Mouse (Mus musculus): ENCODE results near the gene Gdpd5. TPM values are rescaled to one million over a fixed set of nuclear protein-coding genes. Genes with fewer than 3 reads are reported as not detected.
A peak's percentile ranks its signal among the peaks of the same experiment; 100 is the strongest.

Gdpd5 gene
- polyA plus RNA-seq, 1 experiment from 2014 or later = 21.4 TPM

DNA sequence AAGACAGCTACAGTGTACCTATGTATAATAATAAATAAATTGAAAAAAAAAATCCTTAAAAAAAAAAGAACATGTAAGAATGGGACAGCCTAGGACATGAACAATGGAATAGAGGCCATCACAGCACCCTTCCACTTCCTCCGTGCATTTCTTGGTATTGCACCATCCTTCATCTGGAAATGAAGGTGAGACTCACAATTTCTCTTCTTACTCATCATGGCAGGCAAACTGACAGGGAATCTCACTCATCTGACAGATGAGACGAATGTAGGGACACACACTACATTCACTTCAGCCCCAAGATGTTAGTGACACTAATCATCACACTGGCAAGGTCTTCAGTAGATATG, 94.3 kb downstream of the Gdpd5 start:
- Histone ChIP-seq H3K9me3 (no peaks in the 10 kb centered on the region), H3K4me3 (no peak overlapping the region), H3K4me1 (peaks cover 29% of the 10 kb centered on the region), H3K27ac (replicated peaks) (no peak overlapping the region), H3K27me3 (replicated peaks; ENCODE audit: low read depth, poor library complexity, severe bottlenecking) (peaks cover 5% of the 10 kb centered on the region; the same call in 1 of the 2 replicates), H3K36me3 (replicated peaks) (peaks cover 95% of the 10 kb centered on the region)
- WGBS = 86% methylated on average over 2 of the region's 2 CpGs
- no peak for DNase-seq (ENCODE audit: low spot score)

DNA sequence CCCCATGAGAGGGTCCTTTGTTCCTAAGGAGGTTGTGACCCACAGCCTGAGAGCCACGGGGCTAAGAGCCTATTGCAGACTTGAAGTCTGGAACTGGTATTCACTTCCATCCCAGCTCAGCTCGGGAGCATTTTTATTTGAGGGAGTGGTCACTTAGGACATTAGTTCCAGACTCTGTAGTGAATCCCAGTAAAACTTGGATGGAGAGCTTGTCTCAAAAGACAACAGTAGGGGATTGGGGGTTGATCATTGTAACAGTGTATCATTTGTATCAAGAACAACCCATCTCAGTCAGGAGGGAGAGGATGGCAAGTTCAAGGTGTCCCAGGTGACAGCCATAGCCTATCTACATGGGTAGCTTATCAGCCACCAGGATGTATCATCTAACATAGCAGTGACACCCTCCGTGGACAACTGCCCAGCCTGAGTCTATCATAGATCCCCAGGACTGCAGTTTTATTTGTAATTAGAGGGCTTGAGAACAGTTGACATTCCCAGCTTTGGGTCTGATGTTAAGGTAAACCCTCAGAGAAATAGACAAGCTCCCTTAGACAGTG, 95.4 kb downstream of the Gdpd5 start:
- H3K27ac ChIP-seq (replicated peaks) = no peak overlapping the region
- no peak overlapping the region for H3K4me3 ChIP-seq
- H3K9me3 ChIP-seq = no peaks in the 10 kb centered on the region
- DNase-seq (ENCODE audit: low spot score) = no peak
- H3K36me3 ChIP-seq (replicated peaks) = peaks cover 96% of the 10 kb centered on the region
- H3K4me1 ChIP-seq = peaks cover 40% of the 10 kb centered on the region
- H3K27me3 ChIP-seq (replicated peaks; ENCODE audit: low read depth, poor library complexity, severe bottlenecking) = no peaks in the 10 kb centered on the region
- 47% methylated on average over 3 of the region's 3 CpGs for WGBS

DNA sequence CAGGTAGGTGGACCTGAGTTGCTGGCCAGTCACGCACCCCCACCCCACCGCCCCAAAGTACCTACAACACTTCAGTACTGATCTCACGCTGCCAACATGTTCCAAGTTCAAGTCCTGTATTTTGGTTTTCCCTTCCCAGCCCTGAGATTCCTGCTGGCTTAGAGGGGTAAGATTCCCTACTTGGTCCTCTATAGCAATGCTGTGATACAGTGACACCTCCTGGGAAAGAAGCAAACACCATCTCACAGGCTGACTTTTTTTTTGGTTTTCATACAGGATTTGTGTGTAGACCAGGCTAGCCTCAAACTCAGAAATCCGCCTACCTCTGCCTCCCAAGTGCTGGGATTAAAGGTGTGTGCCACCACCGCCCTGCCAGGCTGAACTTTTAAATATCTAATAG, 96.0 kb downstream of the Gdpd5 start:
- H3K4me3 ChIP-seq = no peak overlapping the region
- H3K27ac ChIP-seq (replicated peaks) = no peak overlapping the region
- WGBS = 89% methylated on average over 5 of the region's 5 CpGs
- no peaks in the 10 kb centered on the region for H3K9me3 ChIP-seq
- peaks cover 46% of the 10 kb centered on the region for H3K4me1 ChIP-seq
- no peak for DNase-seq (ENCODE audit: low spot score)
- H3K27me3 ChIP-seq (replicated peaks; ENCODE audit: low read depth, poor library complexity, severe bottlenecking) = no peaks in the 10 kb centered on the region
- H3K36me3 ChIP-seq (replicated peaks) = peaks cover 96% of the 10 kb centered on the region

DNA sequence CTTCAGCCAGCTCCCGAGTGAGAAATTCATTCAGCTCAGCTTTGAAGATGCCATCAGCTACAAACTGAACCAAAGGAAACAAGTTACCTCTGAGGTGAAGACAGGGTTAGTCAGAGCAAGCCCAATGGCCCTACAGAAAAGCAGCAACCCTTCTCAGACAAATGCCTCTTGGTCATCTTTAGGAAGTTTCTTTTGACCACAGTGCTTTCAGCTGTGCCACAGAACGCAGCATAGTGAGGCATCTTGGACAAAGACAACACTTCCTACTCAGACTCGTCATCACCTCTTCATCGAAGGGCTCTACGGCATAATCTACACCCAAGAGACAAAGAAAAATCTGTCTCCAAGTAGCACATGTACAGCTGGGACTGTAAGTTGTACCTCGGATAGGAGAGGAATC, 101.4 kb downstream of the Gdpd5 start:
- Histone ChIP-seq H3K4me1 (peaks cover 40% of the 10 kb centered on the region), H3K27me3 (replicated peaks; ENCODE audit: low read depth, poor library complexity, severe bottlenecking) (peaks cover 10% of the 10 kb centered on the region), H3K9me3 (no peaks in the 10 kb centered on the region), H3K4me3 (peak overlapping the region; percentile 95), H3K36me3 (replicated peaks) (peaks cover 51% of the 10 kb centered on the region), H3K27ac (replicated peaks) (peak overlapping the region; percentile 98)
- 8% methylated on average over 6 of the region's 6 CpGs for WGBS
- DNase-seq (ENCODE audit: low spot score) = no peak

DNA sequence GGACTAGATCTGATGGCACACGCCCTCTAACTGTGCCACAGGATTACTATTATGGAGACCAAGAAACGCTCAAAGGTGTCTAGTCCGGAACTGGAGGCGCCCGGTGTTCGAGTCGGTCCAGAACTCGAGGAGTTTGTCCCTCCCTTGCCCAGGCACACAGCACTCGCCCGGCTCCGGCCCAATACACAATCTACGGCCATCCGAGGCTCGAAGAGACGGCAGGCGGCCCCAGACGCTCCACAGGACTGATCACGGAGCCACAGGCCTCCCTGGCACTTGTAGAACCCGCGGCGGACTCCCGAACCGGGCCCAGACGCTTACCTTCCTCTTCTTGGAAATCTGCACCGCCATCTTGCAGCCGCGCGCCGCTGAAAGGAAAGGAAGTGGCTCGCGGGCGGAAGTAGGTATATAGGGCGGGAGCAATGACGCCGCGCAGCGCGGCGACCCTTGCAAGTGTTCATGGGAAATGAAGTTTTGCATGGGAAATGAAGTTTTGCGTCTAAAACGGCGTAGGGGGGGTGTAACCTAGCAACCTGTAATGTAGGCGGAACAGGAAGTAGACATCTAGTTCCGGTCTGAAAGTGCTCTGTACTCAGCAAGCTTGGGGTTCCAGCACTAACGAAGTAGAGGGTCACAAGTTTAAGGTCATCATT, 102.2 kb downstream of the Gdpd5 start, which contains the start of gene Rps3:
Rps3 (minus strand) TSS at position 468 of the 653 bp plus-strand sequence.
- H3K27me3 ChIP-seq (replicated peaks; ENCODE audit: low read depth, poor library complexity, severe bottlenecking) = peaks cover 10% of the 10 kb centered on the region
- H3K36me3 ChIP-seq (replicated peaks) = peaks cover 43% of the 10 kb centered on the region
- DNase-seq (ENCODE audit: low spot score) = peak; percentile 95
- H3K27ac ChIP-seq (replicated peaks) = peak within 1 kb of the TSS; percentile 98
- H3K9me3 ChIP-seq = no peaks in the 10 kb centered on the region
- under 1% methylated on average over 45 of the region's 45 CpGs for WGBS
- peak within 1 kb of the TSS; percentile 95 for H3K4me3 ChIP-seq
- H3K4me1 ChIP-seq = peaks cover 40% of the 10 kb centered on the region

DNA sequence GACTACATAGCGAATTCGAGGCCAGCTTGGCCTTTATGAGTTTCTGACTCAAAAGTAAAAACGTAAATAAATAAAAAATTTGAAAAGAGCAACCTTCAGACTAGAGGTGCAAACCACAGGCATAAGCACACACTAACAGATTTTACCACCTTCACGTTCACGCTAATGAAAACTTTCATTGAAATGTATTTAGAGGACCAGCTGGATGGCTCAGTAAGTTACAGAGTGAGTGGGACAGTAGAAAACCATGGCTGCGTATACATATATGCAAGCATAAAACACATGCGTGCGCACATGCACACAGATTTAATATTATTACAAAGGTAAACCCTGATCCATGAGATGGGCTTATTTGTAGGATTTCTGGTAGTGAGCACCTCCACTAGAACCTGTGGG, 102.7 kb downstream of the Gdpd5 start:
- H3K9me3 ChIP-seq = no peaks in the 10 kb centered on the region
- peak overlapping the region; percentile 98; the same call in 1 of the 2 replicates for H3K27ac ChIP-seq (replicated peaks)
- WGBS = 48% methylated on average over 8 of the region's 8 CpGs
- peaks cover 38% of the 10 kb centered on the region for H3K4me1 ChIP-seq
- peaks cover 10% of the 10 kb centered on the region for H3K27me3 ChIP-seq (replicated peaks; ENCODE audit: low read depth, poor library complexity, severe bottlenecking)
- no peak for DNase-seq (ENCODE audit: low spot score)
- H3K4me3 ChIP-seq = peak overlapping the region; percentile 95
- peaks cover 38% of the 10 kb centered on the region for H3K36me3 ChIP-seq (replicated peaks)

DNA sequence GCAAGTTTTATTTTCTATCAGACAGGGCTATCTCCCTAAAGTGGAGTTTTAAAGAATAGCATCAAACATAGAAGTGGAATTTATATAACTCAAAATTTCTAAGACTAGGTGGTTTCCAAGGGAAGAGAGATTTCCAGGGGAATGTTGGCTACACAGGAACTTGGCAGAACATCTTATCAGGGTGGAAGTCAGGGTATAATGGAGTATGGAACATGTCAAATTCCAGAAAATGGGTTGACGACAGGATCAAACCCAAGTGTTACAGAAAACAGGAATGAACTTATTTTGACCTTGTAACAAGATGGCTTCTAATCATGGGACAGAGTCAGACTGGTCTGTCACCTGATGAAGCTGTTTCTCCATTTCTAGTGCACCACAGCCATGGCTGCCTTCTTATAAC, 103.5 kb downstream of the Gdpd5 start:
- peaks cover 30% of the 10 kb centered on the region for H3K36me3 ChIP-seq (replicated peaks)
- WGBS = 93% methylated on average over 1 of the region's 1 CpGs
- no peak overlapping the region for H3K27ac ChIP-seq (replicated peaks)
- H3K4me1 ChIP-seq = peaks cover 32% of the 10 kb centered on the region
- H3K4me3 ChIP-seq = no peak overlapping the region
- H3K27me3 ChIP-seq (replicated peaks; ENCODE audit: low read depth, poor library complexity, severe bottlenecking) = peaks cover 10% of the 10 kb centered on the region
- DNase-seq (ENCODE audit: low spot score) = no peak
- no peaks in the 10 kb centered on the region for H3K9me3 ChIP-seq

DNA sequence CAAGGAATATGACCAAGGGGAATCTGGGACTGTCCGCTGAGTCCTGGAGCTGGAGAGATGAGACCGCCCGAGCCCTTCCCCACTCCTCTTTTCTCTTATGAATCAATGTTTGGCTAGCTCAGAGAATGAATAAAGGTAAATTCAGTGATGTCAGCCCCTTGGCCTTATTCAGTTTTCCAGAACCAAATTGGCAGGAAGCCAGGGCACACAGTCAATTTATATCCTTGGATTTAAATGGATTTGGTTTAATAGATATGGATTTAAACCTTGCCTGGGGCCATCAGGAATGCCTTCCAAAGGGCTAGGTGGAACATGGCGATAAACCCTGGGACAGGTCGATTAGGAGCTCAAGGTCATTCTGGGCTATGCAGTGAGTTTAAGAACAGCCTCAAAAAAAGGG, 108.5 kb downstream of the Gdpd5 start:
- DNase-seq (ENCODE audit: low spot score) = no peak
- 81% methylated on average over 5 of the region's 5 CpGs for WGBS
- Histone ChIP-seq H3K27me3 (replicated peaks; ENCODE audit: low read depth, poor library complexity, severe bottlenecking) (peaks cover 10% of the 10 kb centered on the region), H3K4me3 (no peak overlapping the region), H3K9me3 (0 out of 2 replicates have a peak, but pooled peaks cover 4% of the 10 kb centered on the region), H3K36me3 (replicated peaks) (no peaks in the 10 kb centered on the region), H3K4me1 (no peaks in the 10 kb centered on the region), H3K27ac (replicated peaks) (no peak overlapping the region)

DNA sequence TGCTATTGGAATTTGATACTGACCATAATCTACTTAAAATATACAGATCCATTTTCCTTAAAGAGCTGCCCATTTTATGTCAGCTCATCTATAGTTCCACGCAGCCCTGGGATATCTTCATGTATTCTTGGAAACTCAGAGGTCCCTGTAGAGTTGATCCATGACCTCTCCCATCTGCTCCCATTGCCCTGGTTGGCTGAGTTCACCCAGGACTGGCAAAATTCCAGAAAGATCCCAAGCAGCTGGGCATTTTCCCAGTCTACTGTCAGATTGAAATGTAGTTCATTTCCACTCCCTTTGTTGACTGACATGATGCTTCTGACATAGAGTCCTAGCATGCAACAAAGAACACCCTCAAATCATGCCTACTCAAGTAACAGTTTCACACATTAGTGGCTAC, 117.9 kb downstream of the Gdpd5 start:
- H3K4me3 ChIP-seq = no peak overlapping the region
- H3K9me3 ChIP-seq = no peaks in the 10 kb centered on the region
- no peak for DNase-seq (ENCODE audit: low spot score)
- H3K27ac ChIP-seq (replicated peaks) = no peak overlapping the region
- H3K4me1 ChIP-seq = peaks cover 3% of the 10 kb centered on the region; the same call in 1 of the 2 replicates
- WGBS = 72% methylated on average over 1 of the region's 1 CpGs
- no peaks in the 10 kb centered on the region for H3K36me3 ChIP-seq (replicated peaks)
- no peaks in the 10 kb centered on the region for H3K27me3 ChIP-seq (replicated peaks; ENCODE audit: low read depth, poor library complexity, severe bottlenecking)

DNA sequence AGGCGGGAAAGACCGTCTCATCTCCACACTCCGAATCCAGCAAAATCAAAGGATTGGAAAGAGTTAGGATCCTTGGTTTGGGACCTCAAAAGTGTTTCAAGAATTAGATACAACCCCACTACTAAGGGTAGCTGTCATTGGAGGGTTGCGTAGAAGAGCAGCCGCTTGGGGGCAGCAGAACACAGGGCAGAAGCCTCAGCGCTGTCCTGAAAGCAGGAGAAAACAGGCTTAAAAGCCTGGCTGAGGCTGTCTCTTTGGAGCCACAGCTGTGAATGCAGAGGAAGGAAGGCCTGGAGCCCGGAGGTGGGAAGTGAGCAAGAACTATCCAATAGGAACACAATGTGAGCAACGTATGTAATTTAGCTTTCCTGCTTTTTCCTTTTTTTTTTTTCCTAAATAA, 119.0 kb downstream of the Gdpd5 start:
- WGBS = 2% methylated on average over 8 of the region's 8 CpGs
- peaks cover 3% of the 10 kb centered on the region; the same call in 1 of the 2 replicates for H3K4me1 ChIP-seq
- H3K9me3 ChIP-seq = no peaks in the 10 kb centered on the region
- H3K36me3 ChIP-seq (replicated peaks) = no peaks in the 10 kb centered on the region
- peak; percentile 87 for DNase-seq (ENCODE audit: low spot score)
- H3K27me3 ChIP-seq (replicated peaks; ENCODE audit: low read depth, poor library complexity, severe bottlenecking) = no peaks in the 10 kb centered on the region
- H3K4me3 ChIP-seq = no peak overlapping the region
- H3K27ac ChIP-seq (replicated peaks) = no peak overlapping the region

DNA sequence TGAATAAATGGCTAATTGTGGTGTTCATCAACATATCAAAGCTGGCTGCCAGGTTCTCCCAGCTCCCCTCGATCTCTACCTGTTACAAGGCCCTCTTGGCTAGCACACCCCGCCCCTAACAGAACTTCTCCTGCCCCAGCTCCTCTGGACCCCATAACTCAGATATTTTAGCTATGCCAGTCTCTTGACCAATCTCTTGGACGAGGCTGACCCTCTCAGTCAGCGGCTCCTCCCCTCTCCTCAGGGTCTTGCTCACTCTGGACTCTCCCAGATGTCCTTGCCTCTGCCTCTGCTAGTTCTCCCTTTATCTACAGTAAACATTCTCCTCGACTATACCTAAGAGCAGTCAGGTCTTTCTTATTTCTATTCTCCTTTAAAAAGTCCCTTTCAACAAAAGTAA, 119.4 kb downstream of the Gdpd5 start:
- H3K27ac ChIP-seq (replicated peaks) = no peak overlapping the region
- H3K27me3 ChIP-seq (replicated peaks; ENCODE audit: low read depth, poor library complexity, severe bottlenecking) = no peaks in the 10 kb centered on the region
- no peaks in the 10 kb centered on the region for H3K36me3 ChIP-seq (replicated peaks)
- DNase-seq (ENCODE audit: low spot score) = peak; percentile 21
- 26% methylated on average over 5 of the region's 5 CpGs for WGBS
- H3K4me3 ChIP-seq = no peak overlapping the region
- H3K4me1 ChIP-seq = peaks cover 3% of the 10 kb centered on the region; the same call in 1 of the 2 replicates
- H3K9me3 ChIP-seq = no peaks in the 10 kb centered on the region

DNA sequence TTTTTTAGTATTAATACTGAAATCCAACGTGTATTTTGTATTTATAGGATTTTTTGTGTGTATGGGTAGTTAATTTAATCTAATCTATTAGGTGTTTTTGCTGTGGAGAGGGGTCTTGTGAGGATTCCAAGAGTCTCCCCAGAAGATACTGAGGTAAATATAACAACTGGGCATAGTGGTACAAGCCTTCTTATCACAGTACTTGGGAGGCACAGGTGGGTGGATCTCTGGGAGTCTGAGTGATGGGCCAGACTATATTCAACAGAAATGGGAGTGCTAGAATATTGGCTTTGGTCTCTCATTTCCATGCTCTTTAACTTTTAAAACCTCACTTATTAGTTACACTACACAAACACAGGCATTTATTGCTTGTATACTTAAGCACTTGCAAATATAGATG, 119.9 kb downstream of the Gdpd5 start:
- Histone ChIP-seq H3K36me3 (replicated peaks) (no peaks in the 10 kb centered on the region), H3K4me3 (no peak overlapping the region), H3K27me3 (replicated peaks; ENCODE audit: low read depth, poor library complexity, severe bottlenecking) (no peaks in the 10 kb centered on the region), H3K27ac (replicated peaks) (no peak overlapping the region), H3K9me3 (no peaks in the 10 kb centered on the region), H3K4me1 (peaks cover 3% of the 10 kb centered on the region; the same call in 1 of the 2 replicates)
- DNase-seq (ENCODE audit: low spot score) = no peak
- 41% methylated on average over 1 of the region's 1 CpGs for WGBS

DNA sequence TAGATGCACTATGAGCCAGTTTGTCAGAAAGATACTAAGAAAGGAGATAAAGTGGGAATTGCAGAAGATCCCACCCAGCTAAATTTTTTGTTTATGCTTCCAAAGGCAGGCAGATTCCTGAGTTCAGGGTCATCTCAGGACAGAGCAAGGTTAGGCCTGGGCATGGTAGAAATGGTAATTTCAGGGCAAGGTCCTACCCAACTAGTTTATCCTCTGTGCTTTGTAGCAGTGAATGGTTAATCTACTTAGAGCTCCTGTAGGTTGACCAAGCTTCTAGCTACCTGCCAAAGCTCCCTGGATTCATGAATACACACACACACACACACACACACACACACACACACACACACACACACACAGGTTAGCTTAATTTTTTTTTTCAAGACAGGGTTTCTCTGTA, 123.3 kb downstream of the Gdpd5 start:
- H3K27ac ChIP-seq (replicated peaks) = no peak overlapping the region
- H3K4me3 ChIP-seq = no peak overlapping the region
- no peaks in the 10 kb centered on the region for H3K9me3 ChIP-seq
- H3K4me1 ChIP-seq = peaks cover 3% of the 10 kb centered on the region; the same call in 1 of the 2 replicates
- H3K27me3 ChIP-seq (replicated peaks; ENCODE audit: low read depth, poor library complexity, severe bottlenecking) = no peaks in the 10 kb centered on the region
- DNase-seq (ENCODE audit: low spot score) = no peak
- no peaks in the 10 kb centered on the region for H3K36me3 ChIP-seq (replicated peaks)

Measured in embryonic facial prominence, embryonic 10.5 days (tissue).